Mouse (Mus musculus): ENCODE measurements around the gene Zfp646. TPM values are rescaled to one million over a fixed set of nuclear protein-coding genes. Genes with fewer than 3 reads are reported as not detected.

Gene Zfp646
- polyA plus RNA-seq, 1 experiment from 2014 or later: 15.1 TPM

Other genes starting within 250 kb of the Zfp646 start
- 46.8 and 50.7 TPM in 2 replicates for gene Bcl7c, start 167.3 kb upstream of the Zfp646 start, polyA plus RNA-seq (2014; fragmentation: Nextera tagmentation; extraction: Ambion mirVana)
- 5.5 and 5.8 TPM in 2 replicates for gene Ctf1, start 163.5 kb upstream of the Zfp646 start, polyA plus RNA-seq (2014; fragmentation: Nextera tagmentation; extraction: Ambion mirVana)
- 0.25 and 0.40 TPM in 2 replicates for gene Ctf2, start 144.1 kb upstream of the Zfp646 start, polyA plus RNA-seq (2014; fragmentation: Nextera tagmentation; extraction: Ambion mirVana)
- 3.1 and 3.7 TPM in 2 replicates for gene Fbxl19, start 131.7 kb upstream of the Zfp646 start, polyA plus RNA-seq (2014; fragmentation: Nextera tagmentation; extraction: Ambion mirVana)
- gene Orai3, start 106.4 kb upstream of the Zfp646 start, polyA plus RNA-seq (2014; fragmentation: Nextera tagmentation; extraction: Ambion mirVana): 22.0 and 23.7 TPM in 2 replicates
- gene Setd1a, start 99.6 kb upstream of the Zfp646 start, polyA plus RNA-seq (2014; fragmentation: Nextera tagmentation; extraction: Ambion mirVana): 24.2 and 26.0 TPM in 2 replicates
- gene Gm49388, start 90.6 kb upstream of the Zfp646 start, polyA plus RNA-seq (2014; fragmentation: Nextera tagmentation; extraction: Ambion mirVana): not detected in 2 replicates
- gene Hsd3b7, start 75.6 kb upstream of the Zfp646 start, polyA plus RNA-seq (2014; fragmentation: Nextera tagmentation; extraction: Ambion mirVana): 31.4 and 32.4 TPM in 2 replicates
- 16.1 and 19.4 TPM in 2 replicates for gene Stx4a, start 51.9 kb upstream of the Zfp646 start, polyA plus RNA-seq (2014; fragmentation: Nextera tagmentation; extraction: Ambion mirVana)
- 1.5 and 1.9 TPM in 2 replicates for gene Stx1b, start 51.7 kb upstream of the Zfp646 start, polyA plus RNA-seq (2014; fragmentation: Nextera tagmentation; extraction: Ambion mirVana)
- gene Zfp668, start 607 bp downstream of the Zfp646 start, polyA plus RNA-seq (2014; fragmentation: Nextera tagmentation; extraction: Ambion mirVana): 15.2 and 15.9 TPM in 2 replicates
- gene Prss53, start 14.7 kb downstream of the Zfp646 start, polyA plus RNA-seq (2014; fragmentation: Nextera tagmentation; extraction: Ambion mirVana): 0.40 and 0.48 TPM in 2 replicates
- gene Gm21974, start 19.2 kb downstream of the Zfp646 start, polyA plus RNA-seq (2014; fragmentation: Nextera tagmentation; extraction: Ambion mirVana): 0.08 TPM in 1 of 2 replicates, not detected in the other
- gene Vkorc1, start 19.4 kb downstream of the Zfp646 start, polyA plus RNA-seq (2014; fragmentation: Nextera tagmentation; extraction: Ambion mirVana): 108 and 110 TPM in 2 replicates
- 126 and 132 TPM in 2 replicates for gene Bckdk, start 27.9 kb downstream of the Zfp646 start, polyA plus RNA-seq (2014; fragmentation: Nextera tagmentation; extraction: Ambion mirVana)
- 44.2 and 47.0 TPM in 2 replicates for gene Kat8, start 36.3 kb downstream of the Zfp646 start, polyA plus RNA-seq (2014; fragmentation: Nextera tagmentation; extraction: Ambion mirVana)
- gene Prss8, start 53.9 kb downstream of the Zfp646 start, polyA plus RNA-seq (2014; fragmentation: Nextera tagmentation; extraction: Ambion mirVana): 3.4 and 6.3 TPM in 2 replicates
- gene Prss36, start 70.5 kb downstream of the Zfp646 start, polyA plus RNA-seq (2014; fragmentation: Nextera tagmentation; extraction: Ambion mirVana): 7.9 and 9.4 TPM in 2 replicates
- 28.1 and 34.4 TPM in 2 replicates for gene Fus, start 91.2 kb downstream of the Zfp646 start, polyA plus RNA-seq (2014; fragmentation: Nextera tagmentation; extraction: Ambion mirVana)
- 46.3 and 51.1 TPM in 2 replicates for gene Pycard, start 117.6 kb downstream of the Zfp646 start, polyA plus RNA-seq (2014; fragmentation: Nextera tagmentation; extraction: Ambion mirVana)
- not detected in 2 replicates for gene Trim72, start 127.7 kb downstream of the Zfp646 start, polyA plus RNA-seq (2014; fragmentation: Nextera tagmentation; extraction: Ambion mirVana)
- gene Itgam, start 186.4 kb downstream of the Zfp646 start, polyA plus RNA-seq (2014; fragmentation: Nextera tagmentation; extraction: Ambion mirVana): 1.8 and 1.9 TPM in 2 replicates
- not detected in 2 replicates for gene Gm49368, start 186.5 kb downstream of the Zfp646 start, polyA plus RNA-seq (2014; fragmentation: Nextera tagmentation; extraction: Ambion mirVana)

Measured in liver, embryonic 11.5 days (tissue).